Mouse (Mus musculus) lung, postnatal 0 days (tissue): ENCODE results near the gene Tbc1d22a.

Experiments
- CTCF ChIP-seq: IDR thresholded peaks from 2 replicates; pipeline ENCODE4 v1.5.1; 2016; ENCODE audit warnings: antibody characterized with exemption, mild to moderate bottlenecking
- EP300 ChIP-seq: IDR thresholded peaks from 2 replicates; pipeline ENCODE4 v1.6.1; 2016; ENCODE audit warnings: antibody characterized with exemption, mild to moderate bottlenecking, control low read depth

- no peak for TF ChIP-seq CTCF
- no peak for TF ChIP-seq EP300
These were observed 321.1 kb downstream of the Tbc1d22a start for GRCm38 (mm10) chr15:86535356-86535755.
